Mouse (Mus musculus) brain, embryonic 14.5 days (tissue): ENCODE data around the gene Homer1.

ENCODE experiments used
- CTCF ChIP-seq: fragments of 200-500 bp; IDR thresholded peaks from 2 replicates; pipeline ENCODE4 v1.5.1; 2012; ENCODE audit warnings: inconsistent platforms, mild to moderate bottlenecking, moderate library complexity, borderline replicate concordance; ENCODE audit not compliant: insufficient read depth, insufficient read length; ENCODE audit errors: extremely low read depth
- POLR2A ChIP-seq: fragments of 200-500 bp; IDR thresholded peaks from 2 replicates; pipeline ENCODE4 v1.6.1; 2012; ENCODE audit warnings: mild to moderate bottlenecking, inconsistent platforms, borderline replicate concordance; ENCODE audit not compliant: poor library complexity, insufficient read depth, insufficient read length, severe bottlenecking; ENCODE audit errors: extremely low read depth

DNA sequence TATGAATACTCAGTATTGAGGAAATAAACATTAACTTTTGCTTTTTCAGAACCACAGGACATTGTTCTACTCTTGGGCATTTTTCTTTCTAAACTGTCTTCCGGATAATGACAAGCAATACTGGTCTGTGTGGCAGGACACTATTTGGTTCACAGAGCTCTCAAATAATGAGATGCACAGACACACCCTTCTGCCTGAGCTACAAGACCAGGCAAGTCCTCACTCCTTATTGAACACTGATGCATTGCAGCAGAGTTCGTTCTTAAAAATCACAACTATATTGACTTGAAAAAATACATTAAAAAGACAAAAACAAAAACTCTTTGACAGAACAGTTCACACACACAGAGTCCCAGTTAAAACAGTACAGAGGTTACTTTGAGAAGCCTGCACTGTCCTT is 123.8 kb downstream of the Homer1 start:
- TF ChIP-seq CTCF: no peak
- no peak for TF ChIP-seq POLR2A
